Mouse (Mus musculus): ENCODE data around the gene Acvr1. TPM values are rescaled to one million over a fixed set of nuclear protein-coding genes. Genes with fewer than 3 reads are reported as not detected.

The Acvr1 gene
- polyA plus RNA-seq, 1 experiment from 2014 or later, result 4.8 TPM

- H3K9me3 ChIP-seq (ENCODE audit: control insufficient read depth, low read length), result no peaks in the 10 kb centered on the region
- WGBS, result 77% methylated on average over 3 of the region's 3 CpGs
- ATAC-seq (ENCODE audit: low read depth), result no peak
- no peak overlapping the region for H3K4me3 ChIP-seq (ENCODE audit: low read length)
- no peak overlapping the region for H3K9ac ChIP-seq (ENCODE audit: low read length)
- peaks cover 8% of the 10 kb centered on the region; the same call in 1 of the 2 replicates for H3K27me3 ChIP-seq (ENCODE audit: control insufficient read depth, insufficient read depth, low read depth, low read length)
- H3K4me1 ChIP-seq (replicated peaks; ENCODE audit: control insufficient read depth, insufficient read depth, low read length), result peaks cover 2% of the 10 kb centered on the region; the same call in 1 of the 2 replicates
- H3K36me3 ChIP-seq (ENCODE audit: control insufficient read depth, insufficient read depth, low read length), result no peaks in the 10 kb centered on the region
- H3K27ac ChIP-seq (ENCODE audit: low read length), result no peak overlapping the region
- no peak overlapping the region for H3K4me2 ChIP-seq (ENCODE audit: low read depth, low read length)
Measured at GRCm38 (mm10) chr2:58354389-58354788, 212.6 kb downstream of the Acvr1 start.

GRCm38 (mm10) chr2:58352846-58353245 is 214.1 kb downstream of the Acvr1 start:
- H3K4me1 ChIP-seq (replicated peaks; ENCODE audit: control insufficient read depth, insufficient read depth, low read length), result peaks cover 2% of the 10 kb centered on the region; the same call in 1 of the 2 replicates
- no peaks in the 10 kb centered on the region for H3K9me3 ChIP-seq (ENCODE audit: control insufficient read depth, low read length)
- no peak overlapping the region for H3K27ac ChIP-seq (ENCODE audit: low read length)
- H3K9ac ChIP-seq (ENCODE audit: low read length), result no peak overlapping the region
- ATAC-seq (ENCODE audit: low read depth), result no peak
- H3K36me3 ChIP-seq (ENCODE audit: control insufficient read depth, insufficient read depth, low read length), result no peaks in the 10 kb centered on the region
- 56% methylated on average over 5 of the region's 5 CpGs for WGBS
- no peak overlapping the region for H3K4me2 ChIP-seq (ENCODE audit: low read depth, low read length)
- H3K4me3 ChIP-seq (ENCODE audit: low read length), result no peak overlapping the region
- H3K27me3 ChIP-seq (ENCODE audit: control insufficient read depth, insufficient read depth, low read depth, low read length), result peaks cover 5% of the 10 kb centered on the region; the same call in 1 of the 2 replicates

GRCm38 (mm10) chr2:58350657-58351056 is 216.3 kb downstream of the Acvr1 start:
- no peak overlapping the region for H3K9ac ChIP-seq (ENCODE audit: low read length)
- no peak overlapping the region for H3K4me2 ChIP-seq (ENCODE audit: low read depth, low read length)
- H3K27ac ChIP-seq (ENCODE audit: low read length), result no peak overlapping the region
- H3K9me3 ChIP-seq (ENCODE audit: control insufficient read depth, low read length), result no peaks in the 10 kb centered on the region
- 83% methylated on average over 2 of the region's 2 CpGs for WGBS
- no peaks in the 10 kb centered on the region for H3K4me1 ChIP-seq (replicated peaks; ENCODE audit: control insufficient read depth, insufficient read depth, low read length)
- H3K27me3 ChIP-seq (ENCODE audit: control insufficient read depth, insufficient read depth, low read depth, low read length), result no peaks in the 10 kb centered on the region
- H3K36me3 ChIP-seq (ENCODE audit: control insufficient read depth, insufficient read depth, low read length), result no peaks in the 10 kb centered on the region
- ATAC-seq (ENCODE audit: low read depth), result no peak
- H3K4me3 ChIP-seq (ENCODE audit: low read length), result no peak overlapping the region

Other genes with a start within 250 kb of the Acvr1 start
- 0.85 and 1.4 TPM in 2 replicates for gene Acvr1c, start 209.3 kb downstream of the Acvr1 start, polyA plus RNA-seq (2015; fragmentation: Nextera tagmentation; extraction: Ambion mirVana)
- not detected in 2 replicates for gene Gm17409, start 97.0 kb downstream of the Acvr1 start, polyA plus RNA-seq (2015; fragmentation: Nextera tagmentation; extraction: Ambion mirVana)
- gene Upp2, start 141 bp upstream of the Acvr1 start, polyA plus RNA-seq (2015; fragmentation: Nextera tagmentation; extraction: Ambion mirVana), result 6.6 and 7.4 TPM in 2 replicates